Mouse (Mus musculus) kidney, adult 2 months (tissue): Measurements from ENCODE around the gene Ccdc154. TPM values are rescaled to one million over a fixed set of nuclear protein-coding genes. Genes with fewer than 3 reads are reported as not detected.
"Not testable (repeated sequence)": the region's sequence is repeated elsewhere in the genome, so short reads cannot be mapped to it uniquely, and the experiment has no call there.

Source experiments
- DNase-seq: peaks from one replicate; pipeline ENCODE4 v3.0.0; 2021
- H3K27ac ChIP-seq: fragments of 200-500 bp; 2 replicates; pipeline ENCODE4 v1.5.1; 2012; ENCODE audit warnings: low read depth, low read length, control low read depth, inconsistent platforms; ENCODE audit not compliant: insufficient read depth
- H3K27me3 ChIP-seq: fragments of 200-500 bp; replicated peaks from 2 replicates; pipeline ENCODE4 v1.6.1; 2012; ENCODE audit warnings: mild to moderate bottlenecking, moderate library complexity, low read length, inconsistent platforms; ENCODE audit not compliant: control insufficient read depth, insufficient read depth
- H3K36me3 ChIP-seq: fragments of 200-500 bp; 2 replicates; pipeline ENCODE4 v1.6.1; 2012; ENCODE audit warnings: mild to moderate bottlenecking, moderate library complexity, low read length, inconsistent platforms; ENCODE audit not compliant: control insufficient read depth, insufficient read depth
- H3K4me1 ChIP-seq: fragments of 200-500 bp; 2 replicates; pipeline ENCODE4 v1.6.1; 2011; ENCODE audit warnings: low read length; ENCODE audit not compliant: control insufficient read depth, insufficient read depth
- H3K4me3 ChIP-seq: fragments of 200-500 bp; 2 replicates; pipeline ENCODE4 v1.5.1; 2011; ENCODE audit warnings: mild to moderate bottlenecking, low read depth, low read length, control low read depth; ENCODE audit not compliant: insufficient read depth
- CTCF ChIP-seq: fragments of 200-500 bp; conservative IDR thresholded peaks from 2 replicates; pipeline ENCODE4 v1.5.1; 2011; ENCODE audit warnings: low read depth, mild to moderate bottlenecking, control low read depth, low read length, moderate library complexity, mixed read lengths; ENCODE audit not compliant: insufficient read depth, insufficient read length
- POLR2A ChIP-seq: fragments of 200-500 bp; IDR thresholded peaks from one replicate; pipeline ENCODE4 v1.6.1; 2011; ENCODE audit warnings: low read depth, low read length, control low read depth
- WGBS: fragments of 180-500 bp; shearing (Covaris S2); methylation state at CpG from one replicate; pipeline ENCODE4 v1.1.7; 2018; 5-methylcytosine and 5-hydroxymethylcytosine counted together
- polyA plus RNA-seq: library from polyadenylated mRNA; depleted of rRNA; stranded (reverse); fragments of >200 nt; gene quantifications from 2 replicates; pipeline ENCODE4 v1.2.3, GENCODE M21; 2012; rRNA removed

Ccdc154 gene
- polyA plus RNA-seq = 0.04 and 0.05 TPM in 2 replicates

DNA sequence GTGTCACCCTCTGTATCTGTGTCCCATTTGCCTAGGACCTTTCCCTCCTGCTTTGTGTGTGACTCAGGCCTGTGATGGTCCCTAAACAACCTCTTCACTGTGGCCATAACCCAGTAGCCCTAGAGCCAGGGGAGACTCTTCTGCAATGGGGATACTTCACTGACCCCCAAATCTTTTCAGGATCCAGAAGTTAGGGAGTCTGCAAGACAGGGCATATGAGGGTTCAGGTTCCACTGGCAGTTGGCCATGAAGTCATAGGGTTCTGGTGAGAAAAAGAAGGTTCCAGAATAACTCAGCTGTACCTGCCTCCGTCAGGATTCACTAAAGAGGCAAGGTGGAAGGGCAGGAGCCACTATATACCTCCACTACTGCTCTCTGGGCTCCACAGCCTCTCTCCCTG, at the start of gene Ccdc154:
Ccdc154 (plus strand) TSS at position 301 of the 400 bp plus-strand sequence.
- H3K27me3 ChIP-seq = no peaks in the 10 kb centered on the region
- WGBS = 88% methylated on average over 1 of the region's 1 CpGs
- no peaks in the 10 kb centered on the region for H3K36me3 ChIP-seq
- TF ChIP-seq POLR2A (no peak), CTCF (no peak)
- DNase-seq = no peak
- no peak within 1 kb of the TSS for H3K4me3 ChIP-seq
- no peaks in the 10 kb centered on the region for H3K4me1 ChIP-seq
- H3K27ac ChIP-seq = no peak within 1 kb of the TSS

- 6% methylated on average over 23 of the region's 23 CpGs for WGBS
- H3K36me3 ChIP-seq = no peaks in the 10 kb centered on the region
- peak overlapping the region; percentile 54 for H3K4me3 ChIP-seq
- H3K4me1 ChIP-seq = no peaks in the 10 kb centered on the region; the same call in 1 of the 2 replicates
- no peak for TF ChIP-seq CTCF
- no peak for TF ChIP-seq POLR2A
- no peak for DNase-seq
- peak overlapping the region; percentile 91 for H3K27ac ChIP-seq
- no peaks in the 10 kb centered on the region for H3K27me3 ChIP-seq
Observed at GRCm38 (mm10) chr17:25114908-25115645, 47.2 kb upstream of the Ccdc154 start.

GRCm38 (mm10) chr17:25115664-25116432, 46.4 kb upstream of the Ccdc154 start, which contains the start of gene Telo2:
Gene Telo2 (minus strand): TSS chr17:25115967.
- no peak for TF ChIP-seq POLR2A
- no peak for TF ChIP-seq CTCF
- Histone ChIP-seq H3K4me1 (no peaks in the 10 kb centered on the region; the same call in 1 of the 2 replicates), H3K36me3 (no peaks in the 10 kb centered on the region), H3K4me3 (peak within 1 kb of the TSS; percentile 54), H3K27ac (peak within 1 kb of the TSS; percentile 91), H3K27me3 (no peaks in the 10 kb centered on the region)
- WGBS = 4% methylated on average over 40 of the region's 40 CpGs
- peak; percentile 95 for DNase-seq

DNA sequence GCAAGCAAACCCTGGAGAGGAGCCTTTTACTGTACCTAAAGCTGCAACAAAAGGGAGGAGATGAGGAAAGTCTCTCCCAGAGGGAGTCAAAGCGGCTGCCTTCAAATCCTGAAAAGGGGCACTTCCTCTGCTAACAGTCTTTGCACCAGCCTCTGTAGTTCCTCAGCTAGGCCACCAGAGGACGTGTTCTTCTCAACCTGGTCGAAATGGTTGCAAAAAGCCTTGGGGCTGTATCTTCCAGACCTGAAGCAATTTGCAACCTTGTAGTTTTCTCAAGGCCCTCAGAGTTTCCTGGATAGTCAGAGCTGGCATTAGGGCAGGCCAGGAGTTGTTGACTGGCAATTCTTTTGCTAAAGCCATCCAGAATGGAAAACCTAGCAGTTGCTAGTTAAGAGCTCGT, 45.0 kb upstream of the Ccdc154 start:
- Histone ChIP-seq H3K4me1 (no peaks in the 10 kb centered on the region; the same call in 1 of the 2 replicates), H3K36me3 (no peaks in the 10 kb centered on the region), H3K27ac (no peak overlapping the region), H3K4me3 (no peak overlapping the region), H3K27me3 (no peaks in the 10 kb centered on the region)
- 45% methylated on average over 4 of the region's 4 CpGs for WGBS
- DNase-seq = no peak
- TF ChIP-seq CTCF = peak; percentile 47
- no peak for TF ChIP-seq POLR2A

GRCm38 (mm10) chr17:25120406-25120805, 41.9 kb upstream of the Ccdc154 start, which contains the start of gene Ptx4:
Gene Ptx4 (plus strand): TSS chr17:25120760.
- Histone ChIP-seq H3K36me3 (no peaks in the 10 kb centered on the region), H3K4me3 (no peak within 1 kb of the TSS), H3K27ac (no peak within 1 kb of the TSS), H3K27me3 (no peaks in the 10 kb centered on the region), H3K4me1 (no peaks in the 10 kb centered on the region; the same call in 1 of the 2 replicates)
- 22% methylated on average over 3 of the region's 3 CpGs for WGBS
- no peak for DNase-seq
- TF ChIP-seq POLR2A (no peak), CTCF (no peak)

DNA sequence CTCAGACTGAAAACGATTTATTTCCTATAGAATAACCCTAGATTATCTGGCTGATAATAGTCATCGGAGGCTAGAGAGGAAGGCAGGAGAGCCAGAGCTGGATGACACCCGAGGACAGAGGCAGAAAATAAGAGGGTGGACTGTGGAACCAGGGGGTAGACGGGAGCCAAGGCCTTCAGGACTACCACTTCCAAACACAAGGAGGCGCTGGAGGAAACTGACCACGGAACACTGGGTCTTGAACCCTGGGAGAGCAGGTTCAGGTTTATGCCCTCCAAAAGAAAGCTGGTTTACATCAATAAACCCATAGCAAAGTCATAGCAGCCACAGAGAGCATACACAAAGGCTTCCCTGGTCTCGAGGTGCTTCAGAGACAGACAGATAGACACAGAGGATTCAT, 38.3 kb upstream of the Ccdc154 start:
- WGBS = 34% methylated on average over 7 of the region's 7 CpGs
- peak; percentile 25 for DNase-seq
- Histone ChIP-seq H3K4me3 (no peak overlapping the region), H3K27me3 (no peaks in the 10 kb centered on the region), H3K4me1 (no peaks in the 10 kb centered on the region), H3K36me3 (no peaks in the 10 kb centered on the region), H3K27ac (no peak overlapping the region)
- TF ChIP-seq POLR2A (no peak), CTCF (peak; percentile 49)

DNA sequence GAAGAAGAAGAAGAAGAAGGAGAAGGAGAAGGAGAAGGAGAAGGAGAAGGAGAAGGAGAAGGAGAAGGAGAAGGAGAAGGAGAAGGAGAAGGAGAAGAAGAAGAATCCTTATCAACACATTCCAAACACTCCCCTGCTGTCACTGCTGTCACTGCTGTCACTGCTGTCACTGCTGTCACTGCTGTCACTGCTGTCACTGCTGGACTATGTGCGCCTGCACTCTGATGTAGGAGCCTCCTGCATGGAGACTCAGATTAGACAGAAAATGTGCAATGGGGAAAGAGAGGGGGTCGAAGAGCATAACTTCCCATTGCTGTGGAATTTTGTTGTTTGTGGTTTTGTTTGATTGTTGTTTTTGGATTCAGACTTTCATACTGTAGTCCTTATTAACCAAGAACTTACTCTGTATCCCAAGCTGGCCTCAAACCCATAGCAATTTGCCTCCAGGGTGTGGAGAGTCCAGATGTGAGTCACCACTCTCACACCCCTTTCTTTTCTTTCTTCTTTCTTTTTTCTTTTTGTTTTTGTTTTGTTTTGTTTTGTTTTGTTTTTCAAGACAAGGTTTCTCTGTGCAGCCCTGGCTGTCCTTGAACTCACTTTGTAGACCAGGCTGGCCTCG, 36.7 kb upstream of the Ccdc154 start:
- not testable (repeated sequence) for H3K36me3 ChIP-seq, H3K27ac ChIP-seq, H3K4me1 ChIP-seq, DNase-seq, H3K27me3 ChIP-seq, H3K4me3 ChIP-seq
- 76% methylated on average over 3 of the region's 3 CpGs for WGBS
